Mouse (Mus musculus): ENCODE data around the gene Pold1.

Gene Pold1

DNA sequence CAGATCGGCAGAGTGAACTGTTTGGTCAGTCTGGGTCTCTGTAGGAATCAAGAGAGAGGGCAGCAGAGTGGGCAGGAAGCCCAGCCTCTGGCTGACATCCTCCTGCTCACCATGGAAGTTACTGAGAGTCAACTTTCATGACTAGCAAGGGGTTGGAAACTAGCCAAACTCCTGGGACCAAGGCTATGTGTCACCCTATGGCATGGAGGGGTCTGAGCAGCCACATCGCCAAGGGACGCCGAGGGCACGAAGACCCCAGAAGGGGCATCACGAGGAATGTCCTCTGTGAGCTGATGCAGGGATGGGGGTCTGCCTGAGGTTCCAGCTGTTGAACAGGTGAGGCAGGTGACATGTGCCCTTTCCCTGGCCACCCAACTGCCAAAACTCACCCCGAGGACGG is 60.1 kb downstream of the Pold1 start:
- in situ Hi-C loops (cut with MboI, MseI): no loop called here

DNA sequence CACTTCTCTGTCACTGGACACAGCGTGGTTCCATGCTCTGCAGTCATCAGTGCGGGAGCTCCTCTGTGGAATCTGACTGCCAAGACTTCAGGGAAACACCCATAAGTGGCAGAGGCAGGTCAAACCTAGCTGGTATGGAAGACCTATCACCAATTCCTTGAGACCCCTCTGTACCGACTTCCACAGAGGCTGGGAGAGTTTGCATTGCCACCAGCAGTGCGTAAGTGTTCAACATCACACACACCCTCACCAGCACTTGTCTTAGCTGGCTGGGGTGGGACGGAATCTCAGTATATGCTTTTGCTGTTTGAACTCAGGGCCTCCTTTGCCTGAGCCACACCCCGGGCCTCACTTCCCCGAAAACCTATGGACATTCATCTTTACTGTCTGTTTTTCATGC is 60.7 kb downstream of the Pold1 start:
- in situ Hi-C loops (cut with MboI, MseI): no loop called here

DNA sequence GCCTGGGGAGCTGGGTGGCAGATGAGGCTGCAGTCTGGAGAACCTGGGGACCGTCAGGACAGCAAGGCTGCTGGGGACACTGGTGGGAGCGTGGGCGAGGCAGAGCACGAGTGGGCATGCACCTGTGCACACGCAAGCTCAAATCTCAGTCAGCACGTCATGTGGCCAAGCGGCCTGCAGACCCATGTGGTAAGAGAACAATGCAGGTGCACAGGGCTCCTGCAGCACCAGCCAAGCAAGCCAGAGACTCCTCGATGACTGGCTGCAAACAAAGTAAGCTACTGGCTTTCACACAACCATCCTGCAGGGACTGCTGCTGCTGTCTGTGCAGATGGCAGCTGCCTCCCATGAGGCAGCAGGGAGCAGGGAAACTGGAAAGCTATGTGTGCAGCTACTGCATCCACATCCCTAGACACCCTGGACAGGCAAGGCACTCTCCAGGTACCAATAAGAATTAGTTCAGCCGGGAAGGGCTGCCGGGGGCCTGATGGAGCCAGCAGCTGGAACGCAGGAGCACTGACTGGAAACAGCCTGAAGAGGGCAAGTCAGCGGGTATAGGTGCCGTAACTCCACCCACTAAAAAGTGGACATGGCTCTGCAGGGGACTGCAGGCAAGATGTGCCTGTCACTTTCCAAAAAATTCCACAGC is 61.6 kb downstream of the Pold1 start:
- in situ Hi-C loops (cut with MboI, MseI): no loop called here

DNA sequence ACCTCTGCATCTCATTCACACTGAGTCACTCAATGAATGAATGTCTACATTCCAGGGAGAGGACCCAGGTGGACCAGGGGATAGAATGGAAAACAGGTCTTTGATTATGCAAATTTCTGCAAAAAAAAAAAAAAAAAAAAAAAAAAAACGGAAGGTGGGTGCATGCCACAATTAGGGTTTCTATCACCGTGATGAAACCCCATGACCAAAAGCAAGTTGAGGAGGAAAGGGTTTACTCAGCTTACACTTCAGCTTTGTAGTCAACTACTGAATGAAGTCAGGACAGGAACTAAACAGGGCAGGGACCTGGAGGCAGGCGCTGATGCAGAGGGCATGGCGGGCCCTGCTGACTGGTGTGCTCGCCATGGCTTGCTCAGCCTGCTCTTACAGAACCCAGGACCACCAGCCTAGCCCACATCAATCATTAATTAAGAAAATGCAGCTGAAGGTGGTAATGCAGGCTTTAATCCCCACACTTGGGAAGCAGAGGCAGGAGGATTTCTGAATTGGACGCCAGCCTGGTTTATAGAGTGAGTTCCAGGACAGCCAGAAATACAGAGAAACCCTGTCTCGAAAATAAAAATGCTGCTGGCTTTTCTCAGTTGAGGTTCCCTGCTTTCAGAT is 63.0 kb downstream of the Pold1 start:
- in situ Hi-C loops (cut with MboI, MseI): no loop called here

DNA sequence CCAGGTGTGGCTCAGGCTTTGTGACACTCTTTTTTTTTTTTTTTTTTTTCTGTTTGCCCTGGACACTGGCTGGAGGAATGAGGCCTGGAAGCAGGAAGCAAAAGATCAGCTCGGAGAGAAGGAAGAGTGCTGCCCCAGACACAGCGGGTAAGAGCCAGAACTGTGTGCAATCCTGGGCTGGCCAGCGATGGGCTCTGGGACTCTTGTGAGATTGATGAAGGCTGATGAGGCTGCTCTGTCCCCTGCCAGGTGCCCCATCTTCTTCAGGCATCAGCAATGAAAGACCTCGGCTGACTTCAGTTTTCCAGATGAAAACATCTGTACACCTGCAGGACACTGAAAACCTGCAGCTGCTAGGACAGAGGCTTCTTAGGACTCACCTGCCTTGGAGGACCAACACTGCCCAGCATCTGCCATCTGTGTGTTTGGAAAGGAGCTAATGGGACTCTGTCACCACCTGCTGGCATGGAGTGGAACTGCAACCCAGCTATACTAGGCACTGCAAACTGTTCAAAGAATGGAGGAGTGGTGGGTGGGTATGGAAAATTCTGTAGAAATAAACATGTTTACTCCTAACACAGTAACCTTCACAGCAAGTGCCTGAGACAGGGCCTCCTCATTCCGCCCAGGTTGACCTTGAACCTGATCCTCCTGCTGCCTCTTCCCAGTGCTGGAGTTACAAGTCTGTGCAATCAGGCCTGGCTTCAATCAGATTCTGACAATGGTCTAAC is 63.6 kb downstream of the Pold1 start:
- in situ Hi-C loops (cut with MboI, MseI): no loop called here

DNA sequence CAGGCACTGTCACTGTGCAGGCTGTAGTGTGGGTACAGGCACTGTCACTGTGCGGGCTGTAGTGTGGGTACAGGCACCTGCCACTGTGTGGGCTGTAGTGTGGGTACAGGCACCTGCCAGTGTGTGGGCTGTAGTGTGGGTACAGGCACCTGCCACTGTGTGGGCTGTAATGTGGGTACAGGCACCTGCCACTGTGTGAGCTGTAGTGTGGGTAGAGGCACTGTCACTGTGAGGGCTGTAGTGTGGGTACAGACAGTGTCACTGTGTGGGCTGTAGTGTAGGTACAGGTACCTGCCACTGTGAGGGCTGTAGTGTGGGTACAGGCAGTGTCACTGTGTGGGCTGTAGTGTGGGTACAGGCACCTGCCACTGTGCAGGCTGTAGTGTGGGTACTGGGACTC is 64.5 kb downstream of the Pold1 start:
- in situ Hi-C loops (cut with MboI, MseI): no loop called here

DNA sequence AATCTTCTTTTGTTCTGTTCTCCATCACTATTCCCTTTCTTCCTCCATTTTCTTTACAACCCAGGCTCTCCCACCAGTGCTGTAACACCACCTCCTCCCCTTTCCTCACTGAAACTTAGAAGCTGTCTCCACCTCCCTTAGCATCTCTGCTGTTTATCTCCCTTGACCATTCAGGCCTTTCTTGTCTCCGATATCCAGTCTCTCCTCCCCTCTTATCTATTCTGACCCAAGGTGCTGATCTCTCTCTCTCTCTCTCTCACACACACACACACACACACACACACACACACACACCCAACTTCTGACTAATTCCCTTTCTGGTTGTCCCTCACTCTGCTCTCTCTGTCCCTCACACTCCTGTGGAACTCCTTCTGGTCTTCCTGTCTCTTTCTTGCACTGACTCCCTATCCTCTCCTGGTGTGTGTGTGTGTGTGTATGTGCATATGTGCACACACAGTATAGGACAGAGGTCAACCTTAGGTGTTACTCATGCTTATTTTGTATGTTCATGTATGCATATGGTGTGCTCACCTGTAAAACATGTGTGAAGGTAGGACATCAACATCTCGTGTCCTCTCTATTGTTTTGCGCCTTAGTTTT is 65.7 kb downstream of the Pold1 start:
- in situ Hi-C loops (cut with MboI, MseI): no loop called here

All from T-helper 2 cell (primary cell).